Mouse (Mus musculus) C2C12 (cell line): ENCODE measurements at regions not wholly inside any gene's neighbourhood (a gene's known extent, or its start where the extent isn't known, plus 50 kb on each side); places are given as distances from the start of the nearest gene placed in this dataset.
"Not testable (repeated sequence)": the region's sequence is repeated elsewhere in the genome, so short reads cannot be mapped to it uniquely, and the experiment has no call there.

ENCODE experiments used
- H3K27me3 ChIP-seq: one replicate; pipeline ENCODE4 v1.6.1; 2011; ENCODE audit not compliant: control insufficient read depth, insufficient read depth, insufficient read length
- H3K36me3 ChIP-seq: one replicate; pipeline ENCODE4 v1.6.1; 2011; ENCODE audit not compliant: control insufficient read depth, insufficient read depth
- H3K4me3 ChIP-seq: one replicate; pipeline ENCODE4 v1.5.1; 2011; ENCODE audit warnings: mild to moderate bottlenecking, control low read depth; ENCODE audit not compliant: poor library complexity, insufficient read depth, severe bottlenecking
- H3K79me2 ChIP-seq: one replicate; pipeline ENCODE4 v1.6.1; 2011; ENCODE audit not compliant: control insufficient read depth, insufficient read depth
- H3K79me3 ChIP-seq: one replicate; pipeline ENCODE4 v1.6.1; 2011; ENCODE audit warnings: low read depth, control low read depth
- H3ac ChIP-seq: one replicate; pipeline ENCODE3; 2011; ENCODE audit warnings: low read depth; ENCODE audit not compliant: control insufficient read depth, insufficient read length
- CEBPB ChIP-seq: IDR thresholded peaks from one replicate; pipeline ENCODE4 v1.6.1; 2011; ENCODE audit warnings: low read depth, mild to moderate bottlenecking, control low read depth, moderate library complexity
- CTCF ChIP-seq: IDR thresholded peaks from one replicate; pipeline ENCODE4 v1.5.1; 2011; ENCODE audit not compliant: control insufficient read depth, insufficient read depth, insufficient read length
- FOSL1 ChIP-seq: IDR thresholded peaks from one replicate; pipeline ENCODE4 v1.8.0; 2011; ENCODE audit warnings: mild to moderate bottlenecking, low read length; ENCODE audit not compliant: poor library complexity, insufficient read depth, severe bottlenecking
- MAX ChIP-seq: IDR thresholded peaks from one replicate; pipeline ENCODE4 v1.6.1; 2011; ENCODE audit warnings: mild to moderate bottlenecking, control low read depth
- MYOD1 ChIP-seq: IDR thresholded peaks from one replicate; pipeline ENCODE4 v1.6.1; 2011; ENCODE audit warnings: low read depth; ENCODE audit not compliant: control insufficient read depth, insufficient read length
- MYOG ChIP-seq: IDR thresholded peaks from one replicate; pipeline ENCODE4 v1.6.1; 2011; ENCODE audit not compliant: control insufficient read depth, insufficient read length; ENCODE audit errors: extremely low read depth
- USF1 ChIP-seq: IDR thresholded peaks from one replicate; pipeline ENCODE4 v1.6.1; 2011; ENCODE audit warnings: low read depth, mild to moderate bottlenecking, control low read depth, moderate library complexity

GRCm38 (mm10) chr10:26585106-26585505 is 168.1 kb upstream of the Arhgap18 start:
- Histone ChIP-seq H3K36me3 (no peaks in the 10 kb centered on the region), H3K27me3 (no peaks in the 10 kb centered on the region), H3K4me3 (no peak overlapping the region), H3K79me3 (no peaks in the 10 kb centered on the region), H3ac (no peak overlapping the region), H3K79me2 (no peaks in the 10 kb centered on the region)
- TF ChIP-seq CTCF (no peak), MYOG (no peak), USF1 (no peak), CEBPB (no peak), MYOD1 (no peak), MAX (no peak), FOSL1 (no peak)

GRCm38 (mm10) chr10:26607081-26607480 is 146.1 kb upstream of the Arhgap18 start:
- not testable (repeated sequence) for H3ac ChIP-seq, H3K36me3 ChIP-seq, H3K79me3 ChIP-seq, H3K79me2 ChIP-seq, H3K27me3 ChIP-seq, H3K4me3 ChIP-seq

- no peaks in the 10 kb centered on the region for H3K36me3 ChIP-seq
- no peaks in the 10 kb centered on the region for H3K79me2 ChIP-seq
- TF ChIP-seq USF1 (no peak), CTCF (no peak), FOSL1 (no peak), MYOD1 (no peak), MYOG (no peak), MAX (no peak), CEBPB (no peak)
- H3K79me3 ChIP-seq = no peaks in the 10 kb centered on the region
- H3ac ChIP-seq = no peak overlapping the region
- no peaks in the 10 kb centered on the region for H3K27me3 ChIP-seq
- no peak overlapping the region for H3K4me3 ChIP-seq
Observed at GRCm38 (mm10) chr10:26611246-26611645, 142.0 kb upstream of the Arhgap18 start.

- TF ChIP-seq CTCF (no peak), CEBPB (no peak), MAX (no peak), MYOG (no peak), MYOD1 (no peak), FOSL1 (no peak)
Observed at GRCm38 (mm10) chr10:26630196-26630760, 122.9 kb upstream of the Arhgap18 start.

GRCm38 (mm10) chr10:26632266-26632665 is 121.0 kb upstream of the Arhgap18 start:
- Histone ChIP-seq H3K79me3 (no peaks in the 10 kb centered on the region), H3K79me2 (no peaks in the 10 kb centered on the region), H3K27me3 (no peaks in the 10 kb centered on the region), H3K4me3 (no peak overlapping the region), H3ac (no peak overlapping the region), H3K36me3 (no peaks in the 10 kb centered on the region)
- TF ChIP-seq CEBPB (no peak), MAX (no peak), MYOG (no peak), FOSL1 (no peak), CTCF (no peak), USF1 (no peak), MYOD1 (no peak)

More at GRCm38 (mm10) chr10:26630196-26630760, 122.9 kb upstream of the Arhgap18 start:
- Histone ChIP-seq H3ac (no peak overlapping the region), H3K27me3 (no peaks in the 10 kb centered on the region), H3K36me3 (no peaks in the 10 kb centered on the region), H3K79me3 (no peaks in the 10 kb centered on the region), H3K4me3 (no peak overlapping the region), H3K79me2 (no peaks in the 10 kb centered on the region)

- Histone ChIP-seq H3K27me3 (no peaks in the 10 kb centered on the region), H3K36me3 (no peaks in the 10 kb centered on the region), H3K4me3 (no peak overlapping the region), H3K79me3 (no peaks in the 10 kb centered on the region), H3K79me2 (no peaks in the 10 kb centered on the region), H3ac (no peak overlapping the region)
- TF ChIP-seq CEBPB = no peak
Observed at GRCm38 (mm10) chr10:26637459-26637858, 115.8 kb upstream of the Arhgap18 start.
